Mouse (Mus musculus) spleen, adult 2 months (tissue): ENCODE measurements around the gene Fam171a2. TPM values are rescaled to one million over a fixed set of nuclear protein-coding genes. Genes with fewer than 3 reads are reported as not detected.
"Not testable (repeated sequence)": the region's sequence is repeated elsewhere in the genome, so short reads cannot be mapped to it uniquely, and the experiment has no call there.

Experiments used
- DNase-seq, 2 experiments: peaks; one replicate each; pipeline versions ENCODE4 v3.0.0 to v3.0.0-alpha.2; 2012 to 2021; ENCODE audit warnings: low spot score in 2 of 2, low read depth in 1 of 2
- H3K27ac ChIP-seq: fragments of 200-500 bp; 2 replicates; pipeline ENCODE4 v1.5.1; 2012; ENCODE audit warnings: low read length, inconsistent platforms; ENCODE audit not compliant: insufficient read depth
- H3K27me3 ChIP-seq: fragments of 200-500 bp; 2 replicates; pipeline ENCODE4 v1.6.1; 2012; ENCODE audit warnings: mild to moderate bottlenecking, moderate library complexity, low read length, inconsistent platforms; ENCODE audit not compliant: control insufficient read depth, insufficient read depth
- H3K36me3 ChIP-seq: fragments of 200-500 bp; 2 replicates; pipeline ENCODE4 v1.6.1; 2012; ENCODE audit warnings: mild to moderate bottlenecking, low read length, inconsistent platforms; ENCODE audit not compliant: control insufficient read depth, insufficient read depth
- H3K4me1 ChIP-seq: fragments of 200-500 bp; 2 replicates; pipeline ENCODE4 v1.6.1; 2011; ENCODE audit warnings: inconsistent platforms; ENCODE audit not compliant: control insufficient read depth, insufficient read depth, insufficient read length
- H3K4me3 ChIP-seq: fragments of 200-500 bp; 2 replicates; pipeline ENCODE4 v1.5.1; 2011; ENCODE audit warnings: mild to moderate bottlenecking, inconsistent platforms; ENCODE audit not compliant: insufficient read depth, insufficient read length; ENCODE audit errors: extremely low read depth
- CTCF ChIP-seq: fragments of 200-500 bp; IDR thresholded peaks from 2 replicates; pipeline ENCODE4 v1.5.1; 2011; ENCODE audit warnings: mild to moderate bottlenecking, inconsistent platforms; ENCODE audit not compliant: insufficient read depth, insufficient read length, insufficient replicate concordance; ENCODE audit errors: extremely low read depth
- POLR2A ChIP-seq: fragments of 200-500 bp; IDR thresholded peaks from 2 replicates; pipeline ENCODE4 v1.6.1; 2011; ENCODE audit warnings: low read depth, low read length, inconsistent platforms
- WGBS: fragments of 180-500 bp; shearing (Covaris S2); methylation state at CpG from one replicate; pipeline ENCODE4 v1.1.7; 2018; 5-methylcytosine and 5-hydroxymethylcytosine counted together
- polyA plus RNA-seq: library from polyadenylated mRNA; depleted of rRNA; stranded (reverse); fragments of >200 nt; gene quantifications from 2 replicates; pipeline ENCODE4 v1.2.3, GENCODE M21; 2012

Fam171a2 gene
- polyA plus RNA-seq, 1 experiment: 5.2 TPM

DNA sequence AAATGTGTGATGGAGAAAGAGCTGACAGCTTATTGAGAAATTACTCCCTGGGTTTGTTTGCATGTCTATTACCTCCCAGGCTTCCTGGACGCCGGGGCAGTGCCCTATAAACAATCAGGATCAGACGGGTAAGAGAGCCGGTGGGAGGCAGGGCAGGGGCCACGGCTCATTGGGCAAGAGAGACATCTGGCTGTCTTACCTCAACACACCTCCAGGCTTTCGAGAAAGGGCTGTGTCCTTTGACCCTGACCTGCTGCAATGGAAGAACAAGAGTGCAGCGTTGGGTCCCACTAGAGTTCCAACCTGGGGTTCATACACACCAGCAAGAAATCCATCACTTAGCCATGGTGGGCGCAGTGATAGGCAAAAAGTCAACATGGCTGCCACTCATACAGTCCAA is 25.9 kb downstream of the Fam171a2 start:
- Histone ChIP-seq H3K36me3 (no peaks in the 10 kb centered on the region), H3K4me3 (no peak overlapping the region), H3K27me3 (no peaks in the 10 kb centered on the region), H3K27ac (no peak overlapping the region), H3K4me1 (no peaks in the 10 kb centered on the region)
- no peak for TF ChIP-seq POLR2A
- TF ChIP-seq CTCF: no peak
- 64% methylated on average over 8 of the region's 8 CpGs for WGBS
- DNase-seq: peak in 1 of 2 experiments; percentile 1

DNA sequence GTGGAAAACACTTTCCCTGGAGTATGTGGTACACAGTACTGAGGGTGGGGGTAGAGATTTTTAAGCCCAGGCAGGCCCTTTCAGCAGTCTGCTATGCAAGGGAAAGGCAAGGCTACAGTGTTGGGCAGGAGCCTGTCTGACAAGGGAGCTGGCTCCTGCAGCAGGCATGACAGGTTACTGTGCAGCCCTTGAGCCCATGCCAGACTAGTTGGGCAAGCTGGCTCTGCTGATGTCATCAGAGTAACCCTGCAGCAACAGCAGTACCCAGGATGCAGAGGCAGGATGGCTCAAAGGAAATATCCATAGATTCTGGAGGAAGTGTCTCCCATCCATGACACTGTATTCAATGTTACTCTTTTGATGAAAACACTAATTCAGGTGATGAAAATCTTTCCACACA is 28.6 kb downstream of the Fam171a2 start:
- no peak for DNase-seq
- Histone ChIP-seq H3K27ac (no peak overlapping the region), H3K4me1 (no peaks in the 10 kb centered on the region), H3K27me3 (no peaks in the 10 kb centered on the region), H3K36me3 (no peaks in the 10 kb centered on the region), H3K4me3 (no peak overlapping the region)
- TF ChIP-seq CTCF (no peak), POLR2A (no peak)

DNA sequence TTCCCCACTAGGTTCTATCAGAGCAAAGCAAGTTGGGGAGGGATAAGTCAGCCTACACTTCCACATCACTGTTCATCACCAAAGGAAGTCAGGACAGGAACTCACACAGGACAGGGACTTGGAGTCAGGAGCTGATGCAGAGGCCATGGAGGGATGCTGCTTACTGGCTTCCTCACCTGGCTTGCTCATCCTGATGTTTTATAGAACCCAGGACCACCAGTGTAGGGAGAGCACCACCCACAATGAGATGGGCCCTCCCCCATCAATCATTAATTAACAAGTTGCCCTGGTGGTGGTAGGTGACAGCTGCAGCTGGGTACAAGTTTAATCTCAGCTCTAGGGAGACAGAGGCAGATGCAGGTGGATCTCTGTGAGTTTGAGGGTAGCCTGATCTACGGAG is 30.3 kb downstream of the Fam171a2 start:
- no peaks in the 10 kb centered on the region for H3K36me3 ChIP-seq
- H3K27ac ChIP-seq: no peak overlapping the region
- no peak for DNase-seq
- 85% methylated on average over 1 of the region's 1 CpGs for WGBS
- H3K27me3 ChIP-seq: no peaks in the 10 kb centered on the region
- no peak overlapping the region for H3K4me3 ChIP-seq
- TF ChIP-seq POLR2A (no peak), CTCF (no peak)
- H3K4me1 ChIP-seq: no peaks in the 10 kb centered on the region

DNA sequence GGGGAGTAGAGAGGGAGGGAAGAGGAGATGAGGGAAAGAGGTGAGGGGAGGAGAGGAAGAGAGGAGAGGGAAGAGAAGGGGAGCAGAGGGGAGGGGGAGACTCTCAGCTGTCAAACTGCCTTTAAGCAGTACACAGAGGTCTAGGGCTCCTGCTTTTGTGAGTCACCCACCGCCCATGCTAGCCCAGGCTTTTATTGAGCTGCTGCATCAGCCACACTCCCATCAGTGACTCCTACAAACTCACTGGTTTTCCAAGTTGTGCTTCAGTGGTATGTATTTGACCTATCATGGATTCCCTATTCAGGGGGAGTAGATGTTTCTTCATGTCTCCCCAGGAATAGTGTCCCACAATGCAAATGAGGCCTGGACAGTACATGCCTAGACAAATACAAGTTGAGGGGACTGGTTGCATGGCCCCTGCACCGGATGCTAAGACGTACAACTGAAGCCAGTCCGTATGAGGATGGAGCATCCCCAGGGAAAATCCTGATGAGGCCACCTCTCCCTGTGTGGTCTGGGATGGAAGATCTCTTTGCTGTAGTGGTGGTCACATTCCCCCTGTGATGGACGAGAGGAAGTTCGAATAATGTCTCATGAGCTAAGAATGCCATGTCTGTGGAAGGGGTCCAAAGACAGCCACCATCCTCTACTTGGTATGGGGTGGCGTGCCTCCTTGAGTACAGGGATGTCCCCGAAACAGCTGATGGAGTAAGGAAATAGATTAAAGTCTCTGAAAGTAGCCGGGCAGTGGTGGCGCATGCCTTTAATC is 32.3 kb downstream of the Fam171a2 start:
- H3K36me3 ChIP-seq: no peaks in the 10 kb centered on the region
- H3K4me1 ChIP-seq: no peaks in the 10 kb centered on the region
- H3K27ac ChIP-seq: no peak overlapping the region
- 83% methylated on average over 10 of the region's 10 CpGs for WGBS
- no peak for TF ChIP-seq POLR2A
- TF ChIP-seq CTCF: no peak
- no peak for DNase-seq
- no peak overlapping the region for H3K4me3 ChIP-seq
- no peaks in the 10 kb centered on the region for H3K27me3 ChIP-seq

DNA sequence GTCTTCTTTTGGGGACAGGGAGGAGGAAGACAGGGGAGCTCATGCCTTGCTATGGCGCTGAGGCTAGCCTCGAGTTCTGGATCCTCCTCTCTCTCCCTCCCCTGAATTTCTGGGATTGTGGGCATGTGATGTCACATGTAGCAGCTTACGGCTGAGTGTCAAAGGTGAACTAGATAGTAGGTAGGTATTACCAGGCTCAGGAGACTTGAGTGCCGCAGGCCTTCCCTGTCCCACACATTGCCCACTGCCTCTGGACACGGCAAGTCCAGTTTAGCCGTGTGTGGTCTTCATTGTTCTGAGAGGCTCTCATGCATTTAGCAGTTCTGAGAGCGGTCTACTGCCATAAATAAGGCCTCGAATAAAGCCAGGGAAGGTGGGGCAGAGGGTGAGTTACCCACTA is 34.4 kb downstream of the Fam171a2 start:
- H3K27me3 ChIP-seq: no peaks in the 10 kb centered on the region
- WGBS: 88% methylated on average over 8 of the region's 8 CpGs
- TF ChIP-seq POLR2A (no peak), CTCF (no peak)
- no peaks in the 10 kb centered on the region for H3K4me1 ChIP-seq
- no peak for DNase-seq
- no peak overlapping the region for H3K4me3 ChIP-seq
- no peaks in the 10 kb centered on the region for H3K36me3 ChIP-seq
- no peak overlapping the region for H3K27ac ChIP-seq

DNA sequence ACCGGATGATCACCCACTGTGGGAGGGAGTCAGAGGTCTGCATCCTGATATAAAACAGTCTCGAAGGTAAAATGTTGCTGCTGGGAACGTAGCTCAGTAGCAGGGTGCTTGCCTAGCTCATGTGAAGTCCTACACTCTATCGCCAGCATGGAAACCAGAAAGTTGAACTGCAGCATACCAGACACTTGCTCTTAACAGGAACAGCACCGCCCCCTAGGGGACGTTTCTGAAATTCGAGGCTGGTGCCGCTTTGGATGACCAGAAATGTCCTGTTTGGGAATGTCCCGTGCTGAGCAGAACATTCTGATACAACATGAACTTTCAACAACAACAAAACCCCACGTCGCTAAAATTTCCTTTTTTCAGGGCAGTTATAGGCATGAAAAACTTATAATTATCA is 35.8 kb downstream of the Fam171a2 start:
- 9% methylated on average over 11 of the region's 11 CpGs for WGBS
- Histone ChIP-seq H3K4me3 (no peak overlapping the region), H3K27ac (no peak overlapping the region), H3K36me3 (no peaks in the 10 kb centered on the region), H3K27me3 (no peaks in the 10 kb centered on the region), H3K4me1 (no peaks in the 10 kb centered on the region)
- no peak for TF ChIP-seq POLR2A
- peak; percentile 89; the same call in 1 of the 2 replicates for TF ChIP-seq CTCF
- DNase-seq: peak; percentile 68 to 81

DNA sequence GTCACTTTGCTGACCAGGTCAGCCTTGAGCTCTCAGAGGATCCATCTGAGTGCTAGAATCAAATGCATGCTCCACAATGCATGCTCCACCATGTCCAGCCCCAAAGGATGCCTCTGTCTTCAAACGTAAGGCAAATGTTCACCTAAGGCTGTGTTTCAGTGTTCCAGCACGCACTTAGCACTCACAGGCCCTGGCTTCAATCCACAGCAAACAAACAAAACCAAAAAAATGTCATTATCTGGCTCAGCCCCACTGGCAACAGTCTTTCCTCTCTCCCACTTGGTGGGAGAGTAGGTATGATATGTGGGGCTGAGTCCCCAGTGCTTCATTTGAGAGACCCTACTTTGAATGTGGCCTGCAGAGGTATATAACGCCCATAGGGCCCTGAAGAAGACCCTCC is 36.4 kb downstream of the Fam171a2 start:
- no peaks in the 10 kb centered on the region for H3K27me3 ChIP-seq
- TF ChIP-seq CTCF (no peak), POLR2A (no peak)
- 88% methylated on average over 3 of the region's 3 CpGs for WGBS
- no peaks in the 10 kb centered on the region for H3K4me1 ChIP-seq
- H3K27ac ChIP-seq: no peak overlapping the region
- H3K4me3 ChIP-seq: no peak overlapping the region
- no peak for DNase-seq
- no peaks in the 10 kb centered on the region for H3K36me3 ChIP-seq

DNA sequence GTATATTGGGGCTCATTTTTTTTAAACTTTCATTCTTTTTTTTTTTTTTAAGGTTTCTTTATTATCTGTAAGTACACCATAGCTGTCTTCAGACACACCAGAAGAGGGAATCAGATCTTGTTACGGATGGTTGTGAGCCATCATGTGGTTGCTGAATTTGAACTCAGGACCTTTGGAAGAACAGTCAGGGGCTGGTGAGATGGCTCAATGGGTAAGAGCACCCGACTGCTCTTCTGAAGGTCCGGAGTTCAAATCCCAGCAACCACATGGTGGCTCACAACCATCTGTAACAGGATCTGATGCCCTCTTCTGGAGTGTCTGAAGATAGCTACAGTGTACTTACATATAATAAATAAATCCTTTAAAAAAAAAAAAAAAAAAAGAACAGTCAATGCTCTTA is 37.1 kb downstream of the Fam171a2 start:
- H3K4me1 ChIP-seq, DNase-seq, H3K27me3 ChIP-seq, H3K36me3 ChIP-seq, H3K4me3 ChIP-seq, H3K27ac ChIP-seq: not testable (repeated sequence)
- WGBS: 93% methylated on average over 3 of the region's 3 CpGs
